Mouse (Mus musculus): ENCODE results near the gene Csdc2.
"Not testable (repeated sequence)": the region's sequence is repeated elsewhere in the genome, so short reads cannot be mapped to it uniquely, and the experiment has no call there.

Gene Csdc2

DNA sequence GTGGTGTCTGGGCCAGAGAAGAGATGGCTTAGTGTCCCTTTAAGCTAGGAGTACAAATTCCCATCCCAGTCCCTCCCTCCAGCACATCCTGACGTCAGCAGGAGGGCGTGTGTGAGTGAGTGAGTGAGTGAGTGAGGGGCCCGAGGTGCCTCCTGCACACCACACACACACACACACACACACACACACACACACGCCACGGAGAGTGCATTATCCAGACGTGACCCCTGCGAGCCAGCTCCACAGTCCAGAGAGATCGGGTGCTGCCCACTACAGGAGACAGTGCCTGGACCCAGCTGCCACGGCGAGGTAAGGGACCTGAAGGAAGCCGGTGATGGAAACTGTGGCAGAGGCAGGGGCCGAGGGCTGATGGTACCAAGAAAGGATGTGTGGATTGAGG is at the start of gene Csdc2:
Gene Csdc2, plus strand, starts transcription at position 81 of the 400 bp plus-strand sequence.
- peak; percentile 55 for DNase-seq (ENCODE audit: low spot score)

GRCm38 (mm10) chr15:81886795-81887550 is 49.6 kb upstream of the Csdc2 start:
- no peak for DNase-seq (ENCODE audit: low spot score)

DNA sequence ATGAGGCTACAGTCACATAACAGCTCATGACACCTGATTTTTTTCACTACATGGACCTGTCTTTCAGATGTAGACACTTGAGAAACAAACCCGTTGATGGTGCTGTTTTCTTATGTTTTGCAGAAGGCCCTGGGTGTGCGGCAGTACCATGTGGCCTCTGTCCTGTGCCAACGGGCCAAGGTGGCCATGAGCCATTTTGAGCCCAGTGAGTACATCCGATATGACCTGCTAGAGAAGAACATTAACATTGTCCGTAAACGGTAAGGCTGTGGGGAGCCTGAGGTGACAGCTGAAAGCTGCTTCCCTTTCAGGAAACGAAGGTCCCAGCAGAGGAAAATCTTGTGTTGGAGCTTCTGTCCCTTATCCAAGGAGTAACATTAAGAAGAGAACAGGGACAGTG is 47.4 kb upstream of the Csdc2 start:
- no peak for DNase-seq (ENCODE audit: low spot score)

DNA sequence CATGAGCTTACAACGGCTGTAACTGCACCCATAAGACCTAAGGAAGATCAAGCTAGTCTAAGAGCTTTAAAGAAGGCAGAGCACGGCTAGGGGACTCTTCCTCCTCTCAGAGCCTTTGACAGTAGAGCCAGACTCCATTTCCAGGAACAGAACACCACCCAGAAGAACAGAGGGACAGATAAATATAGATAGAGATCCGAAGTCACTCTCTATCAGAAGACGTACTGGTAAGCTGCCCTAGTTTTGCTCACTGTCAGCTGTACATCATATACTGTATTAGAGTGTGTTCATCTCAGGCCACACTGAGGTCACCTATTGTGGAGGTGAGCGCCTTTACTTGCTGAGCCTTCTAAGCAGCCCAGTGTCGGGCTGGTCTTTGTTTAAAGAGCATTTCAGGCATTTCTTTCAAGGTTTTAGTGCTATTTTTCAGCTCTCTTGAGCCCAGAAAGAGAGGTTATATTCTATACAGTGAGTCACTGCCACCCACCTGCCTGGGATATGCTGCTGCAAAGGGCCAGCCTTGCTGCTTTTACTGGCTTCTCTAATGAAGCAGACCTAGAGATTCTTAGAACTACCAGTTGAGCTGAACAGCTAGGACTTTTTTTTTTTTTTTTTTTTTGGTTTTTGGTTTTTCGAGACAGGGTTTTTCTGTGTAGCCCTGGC is 45.3 kb upstream of the Csdc2 start:
- no peak for DNase-seq (ENCODE audit: low spot score)

DNA sequence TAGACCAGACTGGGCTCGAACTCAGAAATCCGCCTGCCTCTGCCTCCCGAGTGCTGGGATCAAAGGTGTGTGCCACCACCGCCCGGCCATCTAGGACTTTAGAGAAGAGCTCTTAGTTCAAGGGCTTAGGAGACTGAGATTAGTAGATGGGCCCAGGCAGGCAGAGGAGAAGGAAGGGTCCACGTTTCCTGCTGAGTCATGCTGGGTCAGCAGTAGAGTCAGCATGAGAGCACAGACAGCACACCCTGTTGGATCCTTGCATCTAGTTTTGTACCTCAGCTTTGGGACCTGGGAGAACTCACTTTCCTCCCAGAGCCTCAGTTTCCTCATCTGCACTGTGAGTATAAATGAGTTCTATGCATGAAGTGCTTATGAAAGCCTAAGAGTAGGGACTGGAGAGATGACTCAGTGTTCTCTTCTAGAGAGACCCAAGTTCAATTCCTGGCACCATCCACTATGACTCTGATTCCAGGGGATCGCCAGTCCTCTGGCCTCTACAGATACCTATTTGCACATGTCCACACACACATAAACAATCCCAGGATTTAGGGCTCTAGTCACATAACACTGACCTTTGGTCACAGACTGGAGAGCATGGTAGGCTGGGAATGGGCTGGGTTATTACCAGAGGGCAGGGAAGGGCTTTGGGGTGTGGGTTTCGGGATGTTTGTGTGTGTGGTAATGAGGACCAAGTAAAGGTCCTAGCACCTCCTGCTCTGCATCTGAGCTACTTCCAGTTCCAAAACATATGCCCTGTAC is 44.6 kb upstream of the Csdc2 start:
- no peak for DNase-seq (ENCODE audit: low spot score)

- no peak for DNase-seq (ENCODE audit: low spot score)
These were observed 42.6 kb upstream of the Csdc2 start for GRCm38 (mm10) chr15:81894002-81894401.

DNA sequence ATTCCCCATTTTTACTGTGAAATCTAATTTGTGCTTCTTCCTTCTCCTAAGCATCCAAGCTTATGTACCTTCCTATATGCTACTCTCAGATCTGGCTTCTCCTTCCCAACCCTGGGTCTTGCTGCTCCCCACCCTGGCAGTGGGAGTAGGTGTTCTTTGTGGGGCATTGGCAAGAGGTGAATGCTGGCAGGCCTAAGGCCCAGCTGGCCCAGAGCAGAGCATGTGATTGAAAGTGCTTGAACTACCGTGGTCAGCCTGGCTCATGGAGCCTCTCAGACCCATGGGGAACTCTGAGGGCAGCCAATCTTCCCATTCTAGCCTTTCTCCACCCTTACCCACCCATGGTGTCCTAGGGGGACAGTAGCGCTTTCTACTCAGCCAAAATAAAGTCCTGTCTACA is 40.2 kb upstream of the Csdc2 start:
- DNase-seq (ENCODE audit: low spot score) = no peak

GRCm38 (mm10) chr15:81897607-81898285 is 38.8 kb upstream of the Csdc2 start:
- DNase-seq (ENCODE audit: low spot score) = no peak

GRCm38 (mm10) chr15:81898751-81899150 is 37.8 kb upstream of the Csdc2 start:
- DNase-seq (ENCODE audit: low spot score) = no peak

DNA sequence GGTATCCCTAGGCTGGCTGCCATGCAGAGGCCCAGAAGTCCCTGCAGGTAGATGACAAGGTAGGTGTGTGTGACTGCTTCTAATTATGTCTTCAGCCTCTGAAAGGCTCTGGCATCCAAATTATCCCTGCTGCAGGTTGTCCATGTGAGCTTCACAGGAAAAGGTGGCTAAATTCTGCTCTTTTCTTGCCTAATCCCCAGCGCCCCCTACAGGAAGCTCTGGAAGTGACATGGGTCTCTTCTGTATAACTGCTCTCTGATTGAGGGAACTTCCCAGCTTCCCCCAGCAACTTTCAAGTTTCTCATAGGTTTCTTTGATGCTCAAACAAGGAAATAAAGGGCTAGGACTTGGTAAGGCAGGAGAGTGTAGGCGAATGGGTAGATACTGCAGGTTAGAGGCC is 31.6 kb upstream of the Csdc2 start:
- peak; percentile 54 for DNase-seq (ENCODE audit: low spot score)

- no peak for DNase-seq (ENCODE audit: low spot score)
These were observed 28.6 kb upstream of the Csdc2 start for GRCm38 (mm10) chr15:81907953-81908352.

DNA sequence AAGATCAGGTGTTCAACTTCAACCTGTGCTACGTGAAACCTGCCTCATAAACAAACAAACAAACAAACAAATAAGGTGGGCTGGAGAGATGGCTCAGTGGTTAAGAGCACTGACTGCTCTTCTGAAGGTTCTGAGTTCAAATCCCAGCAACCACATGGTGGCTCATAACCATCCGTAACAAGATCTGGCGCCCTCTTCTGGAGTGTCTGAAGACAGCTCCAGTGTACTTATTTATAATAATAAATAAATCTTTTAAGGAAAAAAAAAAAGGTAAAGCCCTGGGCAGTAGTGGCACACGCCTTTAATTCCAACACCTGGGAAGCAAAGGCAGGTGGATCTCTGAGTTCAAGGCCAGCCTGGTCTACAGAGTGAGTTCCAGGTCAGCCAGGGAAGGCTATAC is 27.8 kb upstream of the Csdc2 start:
- DNase-seq (ENCODE audit: low spot score) = not testable (repeated sequence)

DNA sequence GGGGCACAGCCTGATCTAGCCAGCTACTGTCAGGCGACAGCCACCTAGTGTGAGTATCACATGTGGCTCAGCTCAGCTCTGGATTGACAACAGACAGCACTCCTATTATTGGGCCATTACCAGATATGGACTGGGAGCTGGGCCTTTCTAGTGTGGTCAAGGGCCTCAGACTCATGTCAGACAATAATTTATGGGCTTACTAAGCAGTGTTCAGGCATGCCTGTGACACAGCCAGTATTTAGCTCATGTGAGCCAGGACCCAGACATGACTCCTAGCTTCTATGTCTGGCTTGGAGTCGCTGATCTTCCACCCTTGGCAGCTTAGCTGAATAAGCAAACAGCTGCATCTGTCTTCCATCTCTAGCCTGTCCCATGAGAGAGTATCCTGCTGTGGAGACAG is 24.1 kb upstream of the Csdc2 start:
- no peak for DNase-seq (ENCODE audit: low spot score)

- no peak for DNase-seq (ENCODE audit: low spot score)
These were observed 21.9 kb upstream of the Csdc2 start for GRCm38 (mm10) chr15:81914668-81915067.

- DNase-seq (ENCODE audit: low spot score) = no peak
These were observed 20.9 kb upstream of the Csdc2 start for GRCm38 (mm10) chr15:81915663-81916062.

- no peak for DNase-seq (ENCODE audit: low spot score)
These were observed 19.4 kb upstream of the Csdc2 start for GRCm38 (mm10) chr15:81917201-81917600.

DNA sequence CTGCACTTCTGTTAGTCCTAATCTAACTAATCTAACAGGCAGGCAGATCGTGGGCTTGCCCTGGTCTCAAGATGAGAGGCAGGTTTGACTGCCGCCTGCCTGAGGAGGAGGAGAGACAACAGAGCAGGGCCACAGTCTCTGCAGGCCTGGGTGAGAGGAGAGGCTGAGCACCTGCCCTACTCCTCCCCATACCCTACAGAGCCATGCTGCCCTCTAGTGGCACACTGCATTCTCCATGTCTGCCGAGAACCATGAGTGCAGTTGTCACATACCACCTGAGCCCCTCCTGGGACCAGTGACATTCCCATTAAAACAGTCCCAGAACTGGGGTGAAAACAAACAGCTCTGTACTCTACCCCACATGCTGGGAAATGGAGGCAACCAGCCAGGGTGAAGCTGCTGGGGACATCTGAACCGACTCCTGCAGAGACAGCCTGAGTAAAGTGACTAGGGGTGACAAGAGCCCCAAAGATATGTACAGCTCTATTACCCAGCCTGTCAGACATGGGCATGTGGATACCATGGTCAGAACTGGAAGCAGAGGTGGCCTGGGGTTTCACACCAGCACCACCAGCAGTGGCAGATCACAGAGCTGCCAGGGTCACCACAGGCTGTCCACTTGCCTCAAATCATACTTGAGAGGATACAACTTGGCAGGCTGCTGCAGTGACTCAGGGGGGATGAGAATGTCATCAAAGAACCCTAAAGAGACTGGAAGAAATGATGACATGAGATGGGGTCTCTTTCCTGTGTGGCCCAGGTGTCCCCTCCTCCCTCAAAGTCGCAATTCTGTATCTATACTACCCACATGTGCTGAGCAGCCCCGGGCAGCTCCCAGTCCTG is 18.7 kb upstream of the Csdc2 start:
- DNase-seq (ENCODE audit: low spot score) = peak; percentile 65

- no peak for DNase-seq (ENCODE audit: low spot score)
These were observed 17.5 kb upstream of the Csdc2 start for GRCm38 (mm10) chr15:81919062-81919461.

DNA sequence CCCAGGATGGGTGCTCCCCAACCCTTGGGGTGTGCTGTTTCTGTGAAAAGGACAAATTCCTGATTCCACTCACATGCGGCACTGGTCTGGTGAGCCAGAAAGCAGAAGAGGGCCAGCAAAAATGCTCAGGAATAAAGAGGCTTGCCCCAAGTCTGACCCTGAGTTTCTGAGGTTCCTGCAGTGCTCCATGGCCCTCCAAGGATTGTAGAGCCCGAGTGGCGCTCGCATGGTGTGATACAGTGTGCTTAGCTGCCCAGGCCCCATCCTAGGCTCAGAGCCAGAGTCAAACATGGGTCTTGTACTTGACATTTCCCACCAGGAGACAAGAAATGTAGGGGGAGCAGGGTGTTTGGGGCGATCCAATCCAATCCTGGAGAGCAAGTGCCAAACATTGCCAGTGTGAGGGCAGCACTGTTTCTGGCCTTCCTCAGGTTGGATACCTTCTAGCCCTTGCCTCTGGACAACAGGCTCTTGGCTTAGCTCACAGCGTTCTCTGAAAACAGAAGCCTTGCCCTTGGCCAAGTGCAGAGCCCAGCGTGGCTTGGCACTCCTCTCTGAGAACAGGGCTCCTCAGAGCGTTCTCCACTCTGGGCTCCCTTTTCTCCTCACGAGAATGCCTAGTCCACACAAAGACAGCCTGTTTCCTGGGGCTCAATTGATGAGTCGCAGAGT is 15.9 kb upstream of the Csdc2 start:
- no peak for DNase-seq (ENCODE audit: low spot score)

DNA sequence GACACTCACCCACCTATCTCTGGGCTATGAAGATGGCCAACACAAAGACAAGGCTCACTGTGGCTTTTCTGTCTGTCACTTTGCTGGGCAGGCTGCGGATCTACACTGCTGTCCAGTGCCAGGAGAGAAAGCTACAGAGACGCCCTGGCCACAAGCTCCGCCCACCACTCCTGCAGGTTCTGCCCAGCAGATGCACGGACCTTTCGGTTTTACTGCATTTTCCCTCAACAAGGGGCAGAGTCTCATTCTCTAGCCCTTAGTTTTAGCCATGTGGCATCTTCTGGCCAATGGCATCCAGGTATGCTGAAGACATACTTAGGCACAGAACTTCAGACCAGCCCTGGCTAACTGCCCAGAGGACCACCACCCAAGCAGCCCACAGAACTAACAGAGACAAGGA is 15.3 kb upstream of the Csdc2 start:
- DNase-seq (ENCODE audit: low spot score) = no peak

DNA sequence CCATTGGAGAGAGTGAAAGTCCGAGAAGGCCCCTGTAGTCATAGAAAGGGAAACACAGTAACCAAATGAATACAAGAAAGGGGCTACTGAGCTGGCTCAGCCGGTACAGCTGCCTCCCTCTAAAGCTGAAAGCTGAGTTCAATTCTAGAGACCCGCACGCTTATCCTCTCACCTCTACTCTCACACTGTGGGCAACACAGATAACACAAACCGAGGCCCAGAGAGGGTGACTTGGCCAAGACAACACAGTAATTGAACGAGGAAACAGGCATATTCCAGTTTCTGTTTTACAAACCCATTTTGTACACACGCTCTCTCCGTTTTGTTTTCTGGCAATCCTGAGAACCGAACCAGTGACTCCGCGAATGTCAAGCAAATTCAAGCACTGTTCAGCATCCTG is 11.6 kb upstream of the Csdc2 start:
- DNase-seq (ENCODE audit: low spot score) = no peak
